Mouse (Mus musculus): ENCODE data around the gene Capn3.

DNA sequence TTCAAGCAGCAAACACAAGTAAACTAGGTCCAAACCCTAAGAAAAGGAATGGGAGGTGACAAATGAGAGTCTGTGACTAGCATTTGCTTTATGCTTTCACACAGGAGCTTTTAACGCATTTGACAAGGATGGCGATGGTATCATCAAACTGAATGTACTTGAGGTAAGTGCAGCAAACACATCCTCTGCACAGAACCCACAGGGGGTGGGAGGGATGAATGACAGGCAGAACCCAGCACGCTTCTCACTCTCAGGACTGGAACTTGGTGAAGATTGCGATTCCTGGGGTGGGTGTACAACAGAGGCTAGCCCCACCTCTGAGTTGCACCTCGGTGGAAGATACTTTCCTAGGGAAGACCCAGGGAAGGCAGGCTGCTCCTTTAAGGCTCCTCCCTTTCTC lies 48.2 kb downstream of the Capn3 start:
- TF ChIP-seq CTCF (IDR thresholded peaks at IDR 0.05; ENCODE audit: control insufficient read depth, insufficient read depth, insufficient replicate concordance, low read depth, low read length), result no peak
- TF ChIP-seq POLR2A (IDR thresholded peaks at IDR 0.05; ENCODE audit: control insufficient read depth, low read depth, low read length), result no peak
